Mouse (Mus musculus) spleen, adult 2 months (tissue): ENCODE results near the gene Prr23a1. TPM values are rescaled to one million over a fixed set of nuclear protein-coding genes. Genes with fewer than 3 reads are reported as not detected.

Experiments used
- DNase-seq, 2 experiments: peaks; one replicate each; pipeline versions ENCODE4 v3.0.0 to v3.0.0-alpha.2; 2012 to 2021; ENCODE audit warnings: low spot score in 2 of 2, low read depth in 1 of 2
- H3K27ac ChIP-seq: fragments of 200-500 bp; 2 replicates; pipeline ENCODE4 v1.5.1; 2012; ENCODE audit warnings: low read length, inconsistent platforms; ENCODE audit not compliant: insufficient read depth
- H3K27me3 ChIP-seq: fragments of 200-500 bp; 2 replicates; pipeline ENCODE4 v1.6.1; 2012; ENCODE audit warnings: mild to moderate bottlenecking, moderate library complexity, low read length, inconsistent platforms; ENCODE audit not compliant: control insufficient read depth, insufficient read depth
- H3K36me3 ChIP-seq: fragments of 200-500 bp; 2 replicates; pipeline ENCODE4 v1.6.1; 2012; ENCODE audit warnings: mild to moderate bottlenecking, low read length, inconsistent platforms; ENCODE audit not compliant: control insufficient read depth, insufficient read depth
- H3K4me1 ChIP-seq: fragments of 200-500 bp; 2 replicates; pipeline ENCODE4 v1.6.1; 2011; ENCODE audit warnings: inconsistent platforms; ENCODE audit not compliant: control insufficient read depth, insufficient read depth, insufficient read length
- H3K4me3 ChIP-seq: fragments of 200-500 bp; 2 replicates; pipeline ENCODE4 v1.5.1; 2011; ENCODE audit warnings: mild to moderate bottlenecking, inconsistent platforms; ENCODE audit not compliant: insufficient read depth, insufficient read length; ENCODE audit errors: extremely low read depth
- CTCF ChIP-seq: fragments of 200-500 bp; IDR thresholded peaks from 2 replicates; pipeline ENCODE4 v1.5.1; 2011; ENCODE audit warnings: mild to moderate bottlenecking, inconsistent platforms; ENCODE audit not compliant: insufficient read depth, insufficient read length, insufficient replicate concordance; ENCODE audit errors: extremely low read depth
- POLR2A ChIP-seq: fragments of 200-500 bp; IDR thresholded peaks from 2 replicates; pipeline ENCODE4 v1.6.1; 2011; ENCODE audit warnings: low read depth, low read length, inconsistent platforms
- WGBS: fragments of 180-500 bp; shearing (Covaris S2); methylation state at CpG from one replicate; pipeline ENCODE4 v1.1.7; 2018; 5-methylcytosine and 5-hydroxymethylcytosine counted together
- polyA plus RNA-seq: library from polyadenylated mRNA; depleted of rRNA; stranded (reverse); fragments of >200 nt; gene quantifications from 2 replicates; pipeline ENCODE4 v1.2.3, GENCODE M21; 2012

The Prr23a1 gene
- polyA plus RNA-seq, 1 experiment, result not detected

- Histone ChIP-seq H3K27me3 (no peaks in the 10 kb centered on the region), H3K27ac (no peak overlapping the region), H3K4me3 (no peak overlapping the region), H3K36me3 (no peaks in the 10 kb centered on the region), H3K4me1 (no peaks in the 10 kb centered on the region)
- TF ChIP-seq POLR2A, result no peak
- no peak for TF ChIP-seq CTCF
- DNase-seq, result no peak
- WGBS, result 65% methylated on average over 3 of the region's 3 CpGs
Measured at GRCm38 (mm10) chr9:98816066-98816465, 26.2 kb upstream of the Prr23a1 start.

DNA sequence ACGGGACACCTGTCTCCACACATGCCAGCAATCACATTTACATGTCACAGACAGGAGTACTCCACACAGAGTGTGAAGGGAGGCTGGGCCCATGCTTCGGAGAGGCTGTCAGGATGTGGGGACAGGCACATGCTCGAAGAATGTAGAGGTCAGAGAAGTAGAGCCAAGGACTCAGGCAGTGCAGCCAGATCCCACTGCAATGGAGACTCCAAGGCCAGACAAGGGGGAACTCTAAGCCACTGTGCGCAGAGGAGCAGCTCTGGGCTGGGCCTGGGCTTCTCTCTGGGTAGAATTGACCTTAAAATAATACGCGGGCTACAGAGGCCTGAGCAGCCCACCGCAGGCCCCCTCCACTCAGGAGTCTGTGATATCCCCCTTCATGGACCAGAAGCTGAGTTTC lies 24.7 kb upstream of the Prr23a1 start:
- Histone ChIP-seq H3K36me3 (no peaks in the 10 kb centered on the region), H3K4me3 (no peak overlapping the region), H3K4me1 (no peaks in the 10 kb centered on the region), H3K27me3 (no peaks in the 10 kb centered on the region), H3K27ac (no peak overlapping the region)
- no peak for TF ChIP-seq CTCF
- TF ChIP-seq POLR2A, result no peak
- WGBS, result 85% methylated on average over 7 of the region's 7 CpGs
- DNase-seq, result no peak

DNA sequence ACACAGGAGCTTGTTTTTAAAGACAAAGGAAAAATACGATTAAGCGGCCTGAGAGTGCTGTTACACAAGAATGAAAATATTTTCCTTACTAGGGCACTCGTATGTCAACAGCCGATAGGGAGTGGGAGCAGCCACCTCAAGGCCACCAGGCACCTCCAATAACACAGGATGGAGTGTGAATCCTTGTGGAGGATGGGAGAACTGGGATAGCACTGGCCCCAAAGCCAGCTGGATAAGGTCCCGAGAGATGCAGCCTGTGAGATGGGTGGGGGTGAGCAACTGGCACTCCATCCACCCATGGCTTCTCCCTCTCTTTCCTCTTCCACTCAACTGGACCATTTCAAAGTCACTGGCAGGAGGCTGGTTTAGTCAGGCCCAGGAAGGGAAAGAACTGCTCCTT lies 23.3 kb upstream of the Prr23a1 start:
- H3K27me3 ChIP-seq, result no peaks in the 10 kb centered on the region
- H3K36me3 ChIP-seq, result no peaks in the 10 kb centered on the region
- H3K4me1 ChIP-seq, result no peaks in the 10 kb centered on the region
- no peak for DNase-seq
- no peak overlapping the region for H3K27ac ChIP-seq
- no peak for TF ChIP-seq POLR2A
- TF ChIP-seq CTCF, result no peak
- H3K4me3 ChIP-seq, result no peak overlapping the region
- WGBS, result 63% methylated on average over 5 of the region's 5 CpGs

DNA sequence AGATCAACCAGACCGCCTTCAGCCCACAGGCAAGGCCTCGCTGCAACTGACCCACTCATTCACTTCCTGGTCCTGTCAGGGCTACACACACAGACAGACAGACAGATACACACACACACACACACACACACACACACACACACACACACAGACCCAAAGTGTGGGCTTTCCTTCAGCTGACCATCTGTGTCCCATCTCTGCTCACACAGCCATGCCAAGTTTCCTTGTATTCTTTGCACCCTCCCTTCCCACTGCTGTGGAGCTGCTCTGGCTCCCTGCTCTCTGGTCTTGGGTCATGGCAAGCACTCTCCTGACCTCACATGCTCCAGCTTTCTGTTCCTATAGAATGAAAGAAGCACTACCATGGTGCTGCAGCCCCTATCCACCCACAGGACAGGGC lies 22.8 kb upstream of the Prr23a1 start:
- H3K27me3 ChIP-seq, result no peaks in the 10 kb centered on the region

GRCm38 (mm10) chr9:98820461-98820860 lies 21.8 kb upstream of the Prr23a1 start:
- DNase-seq, result no peak
- WGBS, result 85% methylated on average over 4 of the region's 4 CpGs
- Histone ChIP-seq H3K4me3 (no peak overlapping the region), H3K27me3 (no peaks in the 10 kb centered on the region), H3K4me1 (no peaks in the 10 kb centered on the region), H3K27ac (no peak overlapping the region), H3K36me3 (no peaks in the 10 kb centered on the region)
- no peak for TF ChIP-seq CTCF
- TF ChIP-seq POLR2A, result no peak

More for the DNA sequence above, 22.8 kb upstream of the Prr23a1 start:
- Histone ChIP-seq H3K27ac (no peak overlapping the region), H3K4me1 (no peaks in the 10 kb centered on the region), H3K4me3 (no peak overlapping the region), H3K36me3 (no peaks in the 10 kb centered on the region)
- WGBS, result 96% methylated on average over 2 of the region's 2 CpGs
- no peak for DNase-seq
- no peak for TF ChIP-seq CTCF
- no peak for TF ChIP-seq POLR2A

- Histone ChIP-seq H3K36me3 (no peaks in the 10 kb centered on the region), H3K27me3 (no peaks in the 10 kb centered on the region), H3K4me3 (no peak overlapping the region), H3K4me1 (no peaks in the 10 kb centered on the region), H3K27ac (no peak overlapping the region)
- TF ChIP-seq CTCF, result no peak
- TF ChIP-seq POLR2A, result no peak
- no peak for DNase-seq
Measured at GRCm38 (mm10) chr9:98821067-98821466, 21.2 kb upstream of the Prr23a1 start.

- no peaks in the 10 kb centered on the region for H3K4me1 ChIP-seq
- no peak for TF ChIP-seq CTCF
- TF ChIP-seq POLR2A, result no peak
- WGBS, result 84% methylated on average over 7 of the region's 7 CpGs
- DNase-seq, result no peak
- no peaks in the 10 kb centered on the region for H3K27me3 ChIP-seq
- no peak overlapping the region for H3K4me3 ChIP-seq
- no peak overlapping the region for H3K27ac ChIP-seq
- no peaks in the 10 kb centered on the region for H3K36me3 ChIP-seq
Measured at GRCm38 (mm10) chr9:98823805-98824204, 18.5 kb upstream of the Prr23a1 start.

GRCm38 (mm10) chr9:98829508-98829907 lies 12.8 kb upstream of the Prr23a1 start:
- 67% methylated on average over 5 of the region's 5 CpGs for WGBS
- Histone ChIP-seq H3K4me3 (no peak overlapping the region), H3K36me3 (no peaks in the 10 kb centered on the region), H3K4me1 (no peaks in the 10 kb centered on the region), H3K27ac (no peak overlapping the region), H3K27me3 (no peaks in the 10 kb centered on the region)
- no peak for DNase-seq
- TF ChIP-seq CTCF (no peak), POLR2A (no peak)
